Mouse (Mus musculus): ENCODE measurements around the gene Camkmt. TPM values are rescaled to one million over a fixed set of nuclear protein-coding genes. Genes with fewer than 3 reads are reported as not detected.

Camkmt gene
- polyA plus RNA-seq, 1 experiment from 2014 or later: 20.2 TPM

- Histone ChIP-seq H3K4me3 (replicated peaks; ENCODE audit: low read length) (no peak overlapping the region), H3K27ac (ENCODE audit: low read length) (no peak overlapping the region), H3K9me3 (ENCODE audit: control insufficient read depth, low read length) (no peaks in the 10 kb centered on the region), H3K36me3 (ENCODE audit: control insufficient read depth, insufficient read depth) (no peaks in the 10 kb centered on the region), H3K27me3 (replicated peaks; ENCODE audit: control insufficient read depth, insufficient read depth, low read length) (no peaks in the 10 kb centered on the region), H3K9ac (replicated peaks; ENCODE audit: low read depth, low read length) (no peak overlapping the region), H3K4me1 (replicated peaks; ENCODE audit: control insufficient read depth, insufficient read depth, low read length) (peaks cover 4% of the 10 kb centered on the region; the same call in 1 of the 2 replicates), H3K4me2 (ENCODE audit: low read length) (no peak overlapping the region)
- ATAC-seq: no peak
- WGBS: 89% methylated on average over 7 of the region's 7 CpGs
Measured at GRCm38 (mm10) chr17:85352731-85353130, 262.4 kb downstream of the Camkmt start.

GRCm38 (mm10) chr17:85353191-85353590, 262.8 kb downstream of the Camkmt start:
- no peak overlapping the region for H3K4me3 ChIP-seq (replicated peaks; ENCODE audit: low read length)
- H3K4me1 ChIP-seq (replicated peaks; ENCODE audit: control insufficient read depth, insufficient read depth, low read length): peaks cover 4% of the 10 kb centered on the region; the same call in 1 of the 2 replicates
- WGBS: 80% methylated on average over 6 of the region's 6 CpGs
- H3K9me3 ChIP-seq (ENCODE audit: control insufficient read depth, low read length): no peaks in the 10 kb centered on the region
- no peak overlapping the region for H3K27ac ChIP-seq (ENCODE audit: low read length)
- H3K4me2 ChIP-seq (ENCODE audit: low read length): no peak overlapping the region
- no peak overlapping the region for H3K9ac ChIP-seq (replicated peaks; ENCODE audit: low read depth, low read length)
- H3K36me3 ChIP-seq (ENCODE audit: control insufficient read depth, insufficient read depth): no peaks in the 10 kb centered on the region
- no peaks in the 10 kb centered on the region for H3K27me3 ChIP-seq (replicated peaks; ENCODE audit: control insufficient read depth, insufficient read depth, low read length)
- ATAC-seq: no peak

GRCm38 (mm10) chr17:85353636-85354035, 263.3 kb downstream of the Camkmt start:
- H3K4me1 ChIP-seq (replicated peaks; ENCODE audit: control insufficient read depth, insufficient read depth, low read length): peaks cover 4% of the 10 kb centered on the region; the same call in 1 of the 2 replicates
- no peak overlapping the region for H3K4me2 ChIP-seq (ENCODE audit: low read length)
- no peak for ATAC-seq
- H3K9ac ChIP-seq (replicated peaks; ENCODE audit: low read depth, low read length): no peak overlapping the region
- H3K27ac ChIP-seq (ENCODE audit: low read length): no peak overlapping the region
- no peaks in the 10 kb centered on the region for H3K9me3 ChIP-seq (ENCODE audit: control insufficient read depth, low read length)
- H3K36me3 ChIP-seq (ENCODE audit: control insufficient read depth, insufficient read depth): no peaks in the 10 kb centered on the region
- H3K4me3 ChIP-seq (replicated peaks; ENCODE audit: low read length): no peak overlapping the region
- WGBS: 61% methylated on average over 10 of the region's 10 CpGs
- no peaks in the 10 kb centered on the region for H3K27me3 ChIP-seq (replicated peaks; ENCODE audit: control insufficient read depth, insufficient read depth, low read length)

GRCm38 (mm10) chr17:85355356-85355755, 265.0 kb downstream of the Camkmt start:
- Histone ChIP-seq H3K27ac (ENCODE audit: low read length) (no peak overlapping the region), H3K36me3 (ENCODE audit: control insufficient read depth, insufficient read depth) (no peaks in the 10 kb centered on the region), H3K4me1 (replicated peaks; ENCODE audit: control insufficient read depth, insufficient read depth, low read length) (peaks cover 4% of the 10 kb centered on the region; the same call in 1 of the 2 replicates), H3K9ac (replicated peaks; ENCODE audit: low read depth, low read length) (no peak overlapping the region), H3K9me3 (ENCODE audit: control insufficient read depth, low read length) (no peaks in the 10 kb centered on the region), H3K27me3 (replicated peaks; ENCODE audit: control insufficient read depth, insufficient read depth, low read length) (no peaks in the 10 kb centered on the region), H3K4me2 (ENCODE audit: low read length) (no peak overlapping the region), H3K4me3 (replicated peaks; ENCODE audit: low read length) (no peak overlapping the region)
- WGBS: 93% methylated on average over 9 of the region's 9 CpGs
- no peak for ATAC-seq

DNA sequence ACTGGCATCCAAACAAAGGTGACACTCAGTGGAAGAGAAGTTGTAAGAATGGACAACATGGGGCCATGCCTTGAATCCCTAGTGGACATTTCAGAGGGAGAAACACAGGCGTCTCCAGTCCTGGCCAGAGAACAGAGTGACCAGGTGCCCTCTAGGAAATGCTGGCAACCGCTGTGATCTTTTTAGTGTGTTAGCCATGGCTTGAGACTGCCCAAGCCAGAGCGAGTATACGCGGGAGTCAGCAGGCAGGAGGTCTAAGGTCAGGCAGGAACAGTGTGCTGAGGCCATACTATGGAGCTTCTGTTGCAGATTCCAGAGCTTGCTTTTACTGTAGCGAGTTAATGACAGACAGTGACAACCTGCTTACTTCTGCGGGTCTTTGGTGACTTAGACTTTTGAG, 270.7 kb downstream of the Camkmt start:
- H3K4me2 ChIP-seq (ENCODE audit: low read length): no peak overlapping the region
- H3K9ac ChIP-seq (replicated peaks; ENCODE audit: low read depth, low read length): no peak overlapping the region
- no peaks in the 10 kb centered on the region for H3K36me3 ChIP-seq (ENCODE audit: control insufficient read depth, insufficient read depth)
- no peak for ATAC-seq
- H3K27me3 ChIP-seq (replicated peaks; ENCODE audit: control insufficient read depth, insufficient read depth, low read length): 0 out of 2 replicates have a peak, but pooled peaks cover 4% of the 10 kb centered on the region
- 92% methylated on average over 7 of the region's 7 CpGs for WGBS
- no peaks in the 10 kb centered on the region for H3K9me3 ChIP-seq (ENCODE audit: control insufficient read depth, low read length)
- H3K4me3 ChIP-seq (replicated peaks; ENCODE audit: low read length): no peak overlapping the region
- peaks cover 6% of the 10 kb centered on the region for H3K4me1 ChIP-seq (replicated peaks; ENCODE audit: control insufficient read depth, insufficient read depth, low read length)
- no peak overlapping the region for H3K27ac ChIP-seq (ENCODE audit: low read length)

DNA sequence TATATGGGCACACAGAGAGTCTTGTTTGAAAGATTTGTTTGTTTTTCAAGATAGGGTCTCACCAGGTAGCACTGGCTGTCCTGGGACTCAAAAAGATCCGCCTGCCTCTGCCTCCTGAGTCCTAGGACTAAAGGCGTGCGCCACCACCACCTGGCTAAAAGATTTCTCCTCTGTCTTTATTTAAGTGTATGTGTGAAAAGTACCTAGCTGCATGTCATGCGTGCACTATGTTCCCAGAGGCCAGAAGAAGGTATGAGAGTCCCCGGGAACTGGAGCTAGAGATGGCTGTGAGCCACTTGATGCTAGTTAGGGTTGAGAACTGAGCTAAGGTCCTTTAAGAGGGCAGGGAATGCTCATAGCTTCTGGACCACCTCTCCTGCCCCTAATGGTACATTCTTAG, 277.0 kb downstream of the Camkmt start:
- no peaks in the 10 kb centered on the region for H3K36me3 ChIP-seq (ENCODE audit: control insufficient read depth, insufficient read depth)
- 0 out of 2 replicates have a peak, but pooled peaks cover 7% of the 10 kb centered on the region for H3K27me3 ChIP-seq (replicated peaks; ENCODE audit: control insufficient read depth, insufficient read depth, low read length)
- H3K27ac ChIP-seq (ENCODE audit: low read length): no peak overlapping the region
- no peak overlapping the region for H3K4me2 ChIP-seq (ENCODE audit: low read length)
- H3K4me1 ChIP-seq (replicated peaks; ENCODE audit: control insufficient read depth, insufficient read depth, low read length): peaks cover 13% of the 10 kb centered on the region
- H3K4me3 ChIP-seq (replicated peaks; ENCODE audit: low read length): no peak overlapping the region
- H3K9ac ChIP-seq (replicated peaks; ENCODE audit: low read depth, low read length): no peak overlapping the region
- no peaks in the 10 kb centered on the region for H3K9me3 ChIP-seq (ENCODE audit: control insufficient read depth, low read length)
- no peak for ATAC-seq
- WGBS: 95% methylated on average over 5 of the region's 5 CpGs

DNA sequence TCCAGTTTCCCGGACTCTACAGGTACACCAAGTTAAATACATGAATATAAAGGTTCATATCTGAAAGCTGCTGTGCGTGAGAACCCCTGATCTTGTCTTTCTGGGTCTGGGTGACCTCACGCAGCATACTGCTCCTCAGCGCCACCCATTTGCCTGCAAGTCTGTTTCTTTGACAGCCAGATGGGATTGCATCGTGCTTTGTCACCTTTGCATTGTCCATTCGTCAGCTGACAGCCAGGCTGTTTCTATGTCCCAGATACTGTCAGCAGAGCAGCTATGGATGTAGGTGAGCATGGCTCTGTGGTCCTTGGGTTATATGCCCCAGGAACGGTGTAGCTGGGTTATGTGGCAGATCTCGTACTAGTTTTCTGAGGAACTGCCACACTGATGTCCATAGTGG, 278.4 kb downstream of the Camkmt start:
- no peak overlapping the region for H3K4me2 ChIP-seq (ENCODE audit: low read length)
- 0 out of 2 replicates have a peak, but pooled peaks cover 7% of the 10 kb centered on the region for H3K27me3 ChIP-seq (replicated peaks; ENCODE audit: control insufficient read depth, insufficient read depth, low read length)
- H3K9me3 ChIP-seq (ENCODE audit: control insufficient read depth, low read length): no peaks in the 10 kb centered on the region
- H3K4me1 ChIP-seq (replicated peaks; ENCODE audit: control insufficient read depth, insufficient read depth, low read length): peaks cover 10% of the 10 kb centered on the region
- H3K9ac ChIP-seq (replicated peaks; ENCODE audit: low read depth, low read length): no peak overlapping the region
- H3K27ac ChIP-seq (ENCODE audit: low read length): no peak overlapping the region
- WGBS: 76% methylated on average over 8 of the region's 8 CpGs
- no peaks in the 10 kb centered on the region for H3K36me3 ChIP-seq (ENCODE audit: control insufficient read depth, insufficient read depth)
- no peak overlapping the region for H3K4me3 ChIP-seq (replicated peaks; ENCODE audit: low read length)
- no peak for ATAC-seq

- ATAC-seq: no peak
Measured at GRCm38 (mm10) chr17:85372076-85372475, 281.7 kb downstream of the Camkmt start.

GRCm38 (mm10) chr17:85372523-85372922, 282.2 kb downstream of the Camkmt start:
- no peak for ATAC-seq
- Histone ChIP-seq H3K4me2 (ENCODE audit: low read length) (no peak overlapping the region), H3K4me1 (replicated peaks; ENCODE audit: control insufficient read depth, insufficient read depth, low read length) (peaks cover 14% of the 10 kb centered on the region), H3K9ac (replicated peaks; ENCODE audit: low read depth, low read length) (no peak overlapping the region), H3K4me3 (replicated peaks; ENCODE audit: low read length) (no peak overlapping the region), H3K36me3 (ENCODE audit: control insufficient read depth, insufficient read depth) (no peaks in the 10 kb centered on the region), H3K27ac (ENCODE audit: low read length) (no peak overlapping the region), H3K27me3 (replicated peaks; ENCODE audit: control insufficient read depth, insufficient read depth, low read length) (peaks cover 2% of the 10 kb centered on the region; the same call in 1 of the 2 replicates), H3K9me3 (ENCODE audit: control insufficient read depth, low read length) (no peaks in the 10 kb centered on the region)
- WGBS: 91% methylated on average over 7 of the region's 7 CpGs

More at GRCm38 (mm10) chr17:85372076-85372475, 281.7 kb downstream of the Camkmt start:
- Histone ChIP-seq H3K4me3 (replicated peaks; ENCODE audit: low read length) (no peak overlapping the region), H3K9ac (replicated peaks; ENCODE audit: low read depth, low read length) (no peak overlapping the region), H3K27me3 (replicated peaks; ENCODE audit: control insufficient read depth, insufficient read depth, low read length) (peaks cover 2% of the 10 kb centered on the region; the same call in 1 of the 2 replicates), H3K9me3 (ENCODE audit: control insufficient read depth, low read length) (no peaks in the 10 kb centered on the region), H3K27ac (ENCODE audit: low read length) (no peak overlapping the region), H3K4me1 (replicated peaks; ENCODE audit: control insufficient read depth, insufficient read depth, low read length) (peaks cover 14% of the 10 kb centered on the region), H3K4me2 (ENCODE audit: low read length) (no peak overlapping the region), H3K36me3 (ENCODE audit: control insufficient read depth, insufficient read depth) (no peaks in the 10 kb centered on the region)
- 89% methylated on average over 13 of the region's 13 CpGs for whole genome bisulfite sequencing
